Mouse (Mus musculus) embryonic facial prominence, embryonic 13.5 days (tissue): ENCODE results near the gene Bex6. TPM values are rescaled to one million over a fixed set of nuclear protein-coding genes. Genes with fewer than 3 reads are reported as not detected.

ENCODE experiments used
- ATAC-seq: fragments of 200-750 bp; cut with Nextera tagmentation; 2 replicates; pipeline ENCODE4 v1.8.0; 2017; ENCODE audit warnings: low read depth; ENCODE audit not compliant: insufficient number of reproducible peaks, insufficient read depth, low FRiP score, low TSS enrichment
- H3K27ac ChIP-seq: fragments of 300-500 bp; sonication (generic); 2 replicates; pipeline ENCODE4 v1.5.1; 2015; ENCODE audit warnings: moderate library complexity, mild to moderate bottlenecking, inconsistent platforms
- H3K27me3 ChIP-seq: fragments of 300-500 bp; sonication (generic); 2 replicates; pipeline ENCODE4 v1.6.1; 2015; ENCODE audit warnings: mild to moderate bottlenecking, inconsistent platforms
- H3K36me3 ChIP-seq: fragments of 300-500 bp; sonication (generic); 2 replicates; pipeline ENCODE4 v1.6.1; 2015; ENCODE audit warnings: mild to moderate bottlenecking, inconsistent platforms
- H3K4me1 ChIP-seq: fragments of 300-500 bp; sonication (generic); 2 replicates; pipeline ENCODE4 v1.6.1; 2015; ENCODE audit warnings: inconsistent platforms
- H3K4me2 ChIP-seq: fragments of 300-500 bp; sonication (generic); 2 replicates; pipeline ENCODE4 v1.6.1; 2015; ENCODE audit warnings: moderate library complexity, mild to moderate bottlenecking, inconsistent platforms
- H3K4me3 ChIP-seq: fragments of 300-500 bp; sonication (generic); 2 replicates; pipeline ENCODE4 v1.5.1; 2015; ENCODE audit warnings: mild to moderate bottlenecking, inconsistent platforms
- H3K9ac ChIP-seq: fragments of 300-500 bp; sonication (generic); 2 replicates; pipeline ENCODE4 v1.6.1; 2015; ENCODE audit warnings: mild to moderate bottlenecking, inconsistent platforms
- H3K9me3 ChIP-seq: fragments of 300-500 bp; sonication (generic); 2 replicates; pipeline ENCODE4 v1.6.1; 2016; ENCODE audit warnings: inconsistent platforms
- WGBS: fragments of 180-500 bp; shearing (Covaris S2); methylation state at CpG from one replicate; pipeline ENCODE4 v1.1.7; 2015; ENCODE audit warnings: mixed read lengths; 5-methylcytosine and 5-hydroxymethylcytosine counted together
- polyA plus RNA-seq: library from polyadenylated mRNA; unstranded; fragments of >200 nt; fragmentation: Nextera tagmentation; extraction: Ambion mirVana; gene quantifications from 2 replicates; pipeline ENCODE4 v1.2.1, GENCODE M21; 2015

The Bex6 gene
- polyA plus RNA-seq, 1 experiment from 2014 or later, result not detected

DNA sequence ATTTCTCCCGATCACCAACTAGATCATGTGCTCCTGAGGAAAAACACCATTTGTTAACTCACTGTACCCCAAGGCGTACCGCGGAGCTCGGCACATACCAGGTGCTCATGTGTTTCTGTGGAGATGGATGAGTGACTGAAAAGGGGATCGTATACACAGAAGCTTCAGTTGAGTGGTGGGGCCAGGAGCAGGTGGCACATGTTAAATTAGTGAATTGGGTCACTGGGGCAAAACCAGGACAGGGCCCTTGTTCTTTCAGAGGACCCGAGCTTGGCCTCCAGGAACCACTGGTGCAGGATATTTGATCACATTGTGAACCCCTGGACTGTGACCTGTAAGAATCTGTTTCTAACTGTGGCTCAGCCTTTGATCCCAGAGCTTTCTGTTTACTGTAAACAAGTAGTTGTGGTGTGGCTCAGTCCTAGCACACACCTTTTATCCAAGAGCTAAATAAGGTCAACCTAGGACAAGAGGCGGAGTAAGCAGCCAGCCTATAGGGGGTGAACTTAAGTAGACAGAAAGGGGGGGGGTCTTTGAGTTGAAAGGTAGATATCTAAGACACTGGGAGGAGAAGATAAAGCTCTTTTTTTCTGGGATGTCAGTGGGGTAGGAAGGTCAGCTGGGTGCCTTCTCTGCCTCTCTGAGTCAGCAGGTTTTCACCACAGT lies 5.2 kb upstream of the Bex6 start:
- Histone ChIP-seq H3K4me2 (no peak overlapping the region), H3K27ac (no peak overlapping the region), H3K9me3 (no peaks in the 10 kb centered on the region), H3K4me3 (no peak overlapping the region), H3K9ac (no peak overlapping the region), H3K27me3 (no peaks in the 10 kb centered on the region), H3K36me3 (no peaks in the 10 kb centered on the region), H3K4me1 (peaks cover 7% of the 10 kb centered on the region; the same call in 1 of the 2 replicates)
- WGBS, result 82% methylated on average over 8 of the region's 8 CpGs
- ATAC-seq, result no peak

DNA sequence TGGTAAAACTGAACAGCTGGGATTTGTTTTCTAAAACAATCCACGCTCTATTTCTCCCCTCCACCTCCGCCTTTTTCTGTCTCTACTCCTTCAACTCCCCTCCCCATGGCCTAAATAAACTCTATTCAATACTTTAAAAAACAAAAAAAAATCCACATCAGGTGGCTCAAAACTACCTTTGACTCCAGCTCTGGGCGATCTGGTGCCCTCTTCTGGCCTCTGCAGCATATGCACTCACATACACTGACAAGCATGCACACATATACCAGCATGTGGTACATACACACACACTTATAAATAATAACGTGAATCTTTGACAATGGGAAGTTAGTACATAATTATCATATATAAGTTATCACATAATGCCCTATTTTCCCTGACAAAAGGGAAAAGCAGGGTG lies 4.6 kb upstream of the Bex6 start:
- no peaks in the 10 kb centered on the region for H3K27me3 ChIP-seq
- WGBS, result 80% methylated on average over 4 of the region's 4 CpGs

DNA sequence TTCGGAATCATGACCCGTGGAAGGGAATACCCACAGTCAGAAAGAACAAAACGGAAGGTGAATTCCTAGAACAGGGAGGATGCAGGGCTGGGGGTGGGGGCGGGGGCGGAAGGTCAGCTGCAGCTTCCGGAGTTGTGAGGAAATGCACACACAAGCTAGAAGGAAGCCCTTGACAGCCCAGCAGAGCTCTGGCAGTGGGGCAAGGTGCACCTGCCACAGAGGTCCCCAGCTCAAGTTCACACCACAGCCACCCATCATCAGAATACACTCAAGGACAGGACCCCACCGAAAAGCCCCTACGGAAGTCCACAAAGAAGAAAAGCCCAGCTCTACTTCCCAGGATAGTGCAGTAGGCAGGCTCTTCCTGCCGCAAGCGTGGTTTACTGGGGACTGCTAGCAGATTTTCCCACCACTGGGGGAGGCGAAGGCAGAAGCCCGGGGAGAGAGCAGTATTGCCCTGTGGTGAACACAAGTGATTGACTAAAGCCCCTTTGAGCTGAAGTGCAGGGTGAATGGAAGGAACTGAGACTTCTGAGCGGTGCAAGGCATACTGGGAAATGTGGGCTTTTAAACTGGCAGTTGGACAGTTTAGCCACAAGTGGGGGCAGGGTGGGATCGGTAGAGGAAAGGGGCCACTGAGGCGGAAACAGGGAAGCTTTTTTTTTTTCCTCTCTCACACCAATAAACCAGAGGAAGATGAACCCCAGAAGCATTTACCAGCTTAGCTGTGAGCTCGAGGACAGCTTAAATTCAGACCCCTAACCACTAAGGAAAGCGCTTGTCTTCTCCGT lies 2.5 kb upstream of the Bex6 start:
- H3K27me3 ChIP-seq, result no peaks in the 10 kb centered on the region
- no peaks in the 10 kb centered on the region for H3K36me3 ChIP-seq
- H3K4me3 ChIP-seq, result no peak overlapping the region
- no peaks in the 10 kb centered on the region for H3K9me3 ChIP-seq
- WGBS, result 55% methylated on average over 18 of the region's 18 CpGs
- 0 out of 2 replicates have a peak overlapping the region, but pooled peaks have one; percentile 36 for H3K9ac ChIP-seq
- 0 out of 2 replicates have a peak overlapping the region, but pooled peaks have one; percentile 28 for H3K27ac ChIP-seq
- H3K4me2 ChIP-seq, result peak overlapping the region; percentile 4; the same call in 1 of the 2 replicates
- no peak for ATAC-seq
- peaks cover 7% of the 10 kb centered on the region; the same call in 1 of the 2 replicates for H3K4me1 ChIP-seq

More for the DNA sequence above, 4.6 kb upstream of the Bex6 start:
- no peak for ATAC-seq
- Histone ChIP-seq H3K9ac (no peak overlapping the region), H3K36me3 (no peaks in the 10 kb centered on the region), H3K4me2 (no peak overlapping the region), H3K9me3 (no peaks in the 10 kb centered on the region), H3K4me1 (peaks cover 7% of the 10 kb centered on the region; the same call in 1 of the 2 replicates), H3K4me3 (no peak overlapping the region), H3K27ac (no peak overlapping the region)

DNA sequence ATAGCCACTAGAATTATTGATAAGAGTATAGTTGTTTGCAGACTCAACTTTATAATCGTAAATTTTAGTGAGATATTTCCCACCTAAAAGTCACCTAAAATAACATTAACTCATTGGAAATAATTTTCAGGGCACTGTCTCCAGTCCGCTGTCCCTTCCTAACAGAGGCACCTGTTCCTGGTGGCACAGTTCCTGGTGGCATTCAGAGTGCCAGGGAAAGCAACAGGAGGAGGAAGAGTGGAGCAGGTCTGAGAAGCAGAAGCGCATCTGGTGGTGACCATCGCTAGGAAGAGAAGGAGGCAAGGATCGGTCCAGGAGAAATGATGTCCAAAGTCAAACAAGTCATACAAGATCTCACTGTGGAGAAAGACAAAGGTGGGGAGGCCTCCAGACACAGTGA lies 6.4 kb downstream of the Bex6 start:
- Histone ChIP-seq H3K27me3 (no peaks in the 10 kb centered on the region), H3K4me3 (no peak overlapping the region), H3K4me1 (no peaks in the 10 kb centered on the region), H3K27ac (no peak overlapping the region), H3K4me2 (no peak overlapping the region), H3K9me3 (no peaks in the 10 kb centered on the region), H3K36me3 (no peaks in the 10 kb centered on the region), H3K9ac (no peak overlapping the region)
- ATAC-seq, result no peak
- 95% methylated on average over 5 of the region's 5 CpGs for WGBS

DNA sequence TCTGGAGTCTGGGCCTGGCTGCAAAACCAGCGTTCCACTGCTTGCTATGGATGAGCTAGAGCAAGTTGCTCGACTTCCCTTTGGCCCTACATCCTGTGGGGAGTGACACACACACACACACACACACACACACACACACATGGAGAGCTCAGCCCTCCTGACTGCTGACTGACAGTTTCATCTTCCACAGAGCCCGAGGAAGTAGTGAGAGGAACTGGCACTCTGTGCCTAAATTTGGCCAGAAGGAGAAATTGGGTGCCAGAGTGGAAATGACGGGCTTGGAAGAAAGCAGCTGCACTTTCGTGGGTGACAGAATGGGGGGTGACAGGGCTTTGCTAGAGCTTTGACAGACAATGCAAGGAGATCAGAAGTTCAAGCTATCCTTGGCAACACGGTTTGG lies 9.5 kb downstream of the Bex6 start:
- H3K27me3 ChIP-seq, result no peaks in the 10 kb centered on the region
- WGBS, result 54% methylated on average over 6 of the region's 6 CpGs
- H3K4me3 ChIP-seq, result no peak overlapping the region
- no peak overlapping the region for H3K27ac ChIP-seq
- no peak overlapping the region for H3K4me2 ChIP-seq
- no peaks in the 10 kb centered on the region for H3K36me3 ChIP-seq
- H3K9me3 ChIP-seq, result no peaks in the 10 kb centered on the region
- ATAC-seq, result no peak
- no peaks in the 10 kb centered on the region for H3K4me1 ChIP-seq
- H3K9ac ChIP-seq, result no peak overlapping the region

DNA sequence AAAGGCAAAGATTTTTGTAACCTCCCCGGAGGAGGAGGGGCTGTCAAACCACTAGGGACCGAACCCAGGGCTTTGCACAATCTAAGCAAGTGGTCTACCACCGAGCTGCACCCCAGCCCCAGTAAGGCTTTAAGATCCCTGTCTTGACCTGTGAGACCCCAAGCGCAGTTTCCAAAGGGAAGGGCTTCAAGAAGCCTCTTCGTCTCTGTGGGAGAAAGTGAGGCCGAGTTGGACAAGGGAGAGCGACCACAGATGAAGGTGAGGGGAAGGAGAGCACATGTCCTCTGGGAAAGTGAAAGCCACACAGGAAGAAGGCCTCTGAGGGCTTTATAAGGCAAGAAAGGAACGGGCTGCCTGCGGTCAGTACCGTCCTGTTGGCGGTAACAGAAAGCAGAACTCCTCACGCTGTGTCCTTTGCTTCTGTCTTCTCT lies 10.4 kb downstream of the Bex6 start:
- H3K9me3 ChIP-seq, result no peaks in the 10 kb centered on the region
- H3K9ac ChIP-seq, result no peak overlapping the region
- WGBS, result 44% methylated on average over 12 of the region's 12 CpGs
- H3K4me1 ChIP-seq, result no peaks in the 10 kb centered on the region
- no peak overlapping the region for H3K4me2 ChIP-seq
- H3K27ac ChIP-seq, result no peak overlapping the region
- H3K27me3 ChIP-seq, result no peaks in the 10 kb centered on the region
- H3K36me3 ChIP-seq, result no peaks in the 10 kb centered on the region
- H3K4me3 ChIP-seq, result no peak overlapping the region
- no peak for ATAC-seq

DNA sequence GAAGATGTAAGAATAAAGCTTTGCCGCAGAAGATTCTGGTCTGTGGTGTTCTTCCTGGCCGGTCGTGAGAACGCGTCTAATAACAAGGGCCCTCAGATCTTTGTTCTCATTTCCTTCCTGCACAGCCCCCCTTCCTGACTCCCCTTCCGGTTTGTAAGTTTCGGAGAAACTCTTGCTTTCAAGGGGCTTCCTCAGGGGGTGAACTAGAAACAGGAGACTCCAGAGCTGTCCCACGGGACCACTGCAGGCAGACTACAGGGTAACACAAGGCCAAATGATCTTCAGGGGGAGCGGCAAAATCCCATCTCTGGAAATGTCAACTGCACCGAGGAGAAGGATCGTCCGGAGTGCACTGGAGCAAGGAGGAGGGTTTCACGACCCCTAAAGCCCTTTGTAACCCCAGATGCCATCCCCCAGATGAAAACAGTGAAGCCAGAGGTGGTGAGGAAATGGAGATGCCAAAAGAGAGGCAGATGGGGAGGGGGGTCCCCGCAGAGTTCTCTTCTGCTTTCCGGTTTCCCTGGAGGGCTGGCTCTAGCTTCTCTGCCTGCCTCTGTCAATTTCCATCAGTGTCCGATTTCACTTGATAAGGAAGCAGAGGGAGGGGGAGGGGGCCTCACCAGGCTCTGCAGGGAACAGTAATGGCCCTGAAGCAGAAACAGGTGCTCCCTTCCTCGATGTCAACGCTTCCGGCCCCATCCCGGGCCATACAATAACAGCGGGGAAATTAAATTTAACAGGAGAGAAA lies 20.8 kb downstream of the Bex6 start:
- ATAC-seq, result no peak

DNA sequence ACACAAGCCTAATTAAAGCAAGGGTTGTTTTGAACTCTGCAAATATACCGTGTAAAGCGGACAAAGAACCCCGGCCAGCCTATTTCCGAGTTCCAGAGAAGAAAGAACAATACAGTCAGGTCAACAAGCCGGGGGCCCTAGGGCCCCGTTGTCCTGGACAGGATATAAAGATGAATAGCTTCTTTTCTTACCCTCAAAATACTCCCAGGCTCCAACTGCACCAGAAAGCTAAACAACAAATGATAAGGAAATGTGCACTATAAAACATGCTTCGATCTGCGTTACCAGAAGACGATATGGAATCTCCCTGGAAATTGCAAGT lies 21.3 kb downstream of the Bex6 start:
- H3K4me1 ChIP-seq, result peaks cover 11% of the 10 kb centered on the region
- peak overlapping the region; percentile 64 for H3K4me2 ChIP-seq
- no peaks in the 10 kb centered on the region for H3K36me3 ChIP-seq
- no peaks in the 10 kb centered on the region for H3K27me3 ChIP-seq
- peak overlapping the region; percentile 89 for H3K27ac ChIP-seq
- peak overlapping the region; percentile 67 for H3K9ac ChIP-seq
- 40% methylated on average over 9 of the region's 9 CpGs for WGBS
- H3K4me3 ChIP-seq, result peak overlapping the region; percentile 43
- ATAC-seq, result no peak
- no peaks in the 10 kb centered on the region; the same call in 1 of the 2 replicates for H3K9me3 ChIP-seq

More for the DNA sequence above, 20.8 kb downstream of the Bex6 start:
- H3K36me3 ChIP-seq, result no peaks in the 10 kb centered on the region
- H3K4me2 ChIP-seq, result peak overlapping the region; percentile 64
- H3K27me3 ChIP-seq, result no peaks in the 10 kb centered on the region
- peak overlapping the region; percentile 43 for H3K4me3 ChIP-seq
- no peaks in the 10 kb centered on the region; the same call in 1 of the 2 replicates for H3K9me3 ChIP-seq
- H3K4me1 ChIP-seq, result peaks cover 11% of the 10 kb centered on the region
- H3K9ac ChIP-seq, result peak overlapping the region; percentile 67
- WGBS, result 18% methylated on average over 21 of the region's 21 CpGs
- peak overlapping the region; percentile 89 for H3K27ac ChIP-seq

DNA sequence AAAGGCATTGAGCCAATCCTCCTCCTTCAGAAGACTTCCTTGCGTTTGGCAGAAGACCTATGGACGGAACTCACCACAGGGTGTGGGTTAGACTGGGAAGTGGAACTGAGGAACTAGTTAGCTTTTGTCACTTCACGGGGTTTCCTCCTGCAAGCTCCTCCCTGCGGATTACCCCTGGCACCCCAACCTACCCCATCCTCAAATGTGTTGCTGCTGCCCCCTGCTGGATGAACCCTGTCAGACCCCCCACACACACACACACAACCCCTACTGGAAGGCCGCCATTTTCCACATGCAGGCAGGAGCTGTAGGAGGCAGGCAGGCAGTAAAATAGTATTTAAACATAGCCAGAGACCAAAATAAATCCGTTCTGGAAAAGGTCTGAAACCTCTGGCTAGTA lies 23.1 kb downstream of the Bex6 start:
- Histone ChIP-seq H3K27ac (no peak overlapping the region), H3K4me1 (peaks cover 11% of the 10 kb centered on the region), H3K9me3 (no peaks in the 10 kb centered on the region; the same call in 1 of the 2 replicates), H3K4me2 (no peak overlapping the region), H3K4me3 (no peak overlapping the region), H3K36me3 (no peaks in the 10 kb centered on the region), H3K27me3 (no peaks in the 10 kb centered on the region), H3K9ac (no peak overlapping the region)
- WGBS, result 75% methylated on average over 6 of the region's 6 CpGs
- ATAC-seq, result no peak

DNA sequence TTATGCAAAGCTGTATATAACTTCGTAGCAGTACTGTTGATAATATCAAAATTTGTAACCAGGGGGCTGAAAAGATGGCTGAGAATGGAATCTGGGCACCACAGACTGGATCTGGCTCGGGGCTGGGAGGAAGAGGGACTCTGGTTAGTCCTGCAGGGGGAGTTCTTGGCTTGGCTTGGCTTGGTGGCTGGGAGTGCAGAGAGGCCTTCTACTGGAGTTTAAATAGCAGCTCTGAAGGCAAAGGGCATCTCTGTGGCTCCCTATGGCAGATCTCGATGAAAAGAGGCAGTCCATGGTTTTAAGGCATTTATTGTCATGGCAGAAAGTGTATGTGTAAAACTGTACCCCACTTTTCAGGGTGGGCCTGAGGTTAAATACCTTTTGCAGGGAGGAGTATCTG lies 25.3 kb downstream of the Bex6 start:
- H3K9ac ChIP-seq, result no peak overlapping the region
- H3K4me1 ChIP-seq, result peaks cover 11% of the 10 kb centered on the region
- no peaks in the 10 kb centered on the region for H3K27me3 ChIP-seq
- H3K27ac ChIP-seq, result no peak overlapping the region
- H3K9me3 ChIP-seq, result peaks cover 10% of the 10 kb centered on the region
- no peak overlapping the region for H3K4me3 ChIP-seq
- H3K4me2 ChIP-seq, result no peak overlapping the region
- no peak for ATAC-seq
- no peaks in the 10 kb centered on the region for H3K36me3 ChIP-seq
- WGBS, result 59% methylated on average over 3 of the region's 3 CpGs

DNA sequence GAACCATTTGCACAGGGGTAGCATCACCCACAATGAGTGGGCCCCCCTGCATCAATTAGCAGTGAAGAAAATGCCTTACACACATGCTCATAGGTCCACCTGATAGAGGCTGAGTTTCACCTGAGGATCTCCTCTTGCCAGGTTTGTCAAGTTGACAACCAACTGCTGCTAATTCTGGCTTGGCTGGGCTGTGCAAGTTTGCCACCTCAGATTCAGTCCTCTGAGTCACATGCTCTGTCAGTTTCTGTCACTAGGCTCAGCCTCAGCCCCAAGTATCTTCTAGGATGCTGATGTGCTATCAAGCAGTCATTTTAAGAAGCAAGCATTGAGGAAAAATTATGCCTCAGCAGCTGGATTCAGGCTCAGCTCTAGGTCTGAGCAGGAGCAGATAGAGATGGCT lies 34.5 kb downstream of the Bex6 start:
- H3K4me2 ChIP-seq, result no peak overlapping the region

More for the DNA sequence above, 34.5 kb downstream of the Bex6 start:
- Histone ChIP-seq H3K9me3 (peaks cover 6% of the 10 kb centered on the region; the same call in 1 of the 2 replicates), H3K9ac (no peak overlapping the region), H3K4me3 (no peak overlapping the region), H3K27me3 (no peaks in the 10 kb centered on the region), H3K4me1 (no peaks in the 10 kb centered on the region), H3K36me3 (no peaks in the 10 kb centered on the region), H3K27ac (no peak overlapping the region)
- ATAC-seq, result no peak
